Mouse (Mus musculus) liver, postnatal 0 days (tissue): ENCODE results near the gene Specc1.

Experiments
- CTCF ChIP-seq: sonication (generic); IDR thresholded peaks from 2 replicates; pipeline ENCODE4 v1.5.1; 2016; ENCODE audit warnings: antibody characterized with exemption, low read depth
- EP300 ChIP-seq: IDR thresholded peaks from 2 replicates; pipeline ENCODE4 v1.6.1; 2016; ENCODE audit warnings: antibody characterized with exemption, low read depth, mild to moderate bottlenecking

DNA sequence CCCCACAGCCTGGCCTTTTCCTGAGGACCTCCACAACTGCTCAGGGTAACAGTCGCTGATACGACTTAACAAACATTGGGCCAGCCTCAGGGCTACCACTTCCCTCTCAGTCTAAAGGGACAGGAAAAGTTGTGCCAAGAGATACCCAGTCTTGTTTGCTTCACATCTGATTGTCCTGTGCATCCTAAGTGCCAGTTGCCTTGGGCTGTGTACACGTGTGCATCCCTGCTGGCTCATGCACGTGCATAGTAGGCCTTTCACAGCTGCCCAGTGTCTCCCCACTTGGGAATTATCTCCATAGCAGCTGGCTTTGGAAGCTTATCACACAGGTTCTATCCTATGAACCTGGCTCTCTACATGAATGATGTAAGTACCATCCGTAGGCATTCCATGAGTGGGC is 266.9 kb downstream of the Specc1 start:
- TF ChIP-seq CTCF, result no peak
- no peak for TF ChIP-seq EP300
